7 mouse cellular contexts compared by ENCODE assay signal in genomic region chr5:3544480-3544769, GRCm38 (mm10). TPM values are rescaled to one million over a fixed set of nuclear protein-coding genes. Genes with fewer than 3 reads are reported as not detected.
DNase-seq lines count a peak whose midpoint lies in the region; ATAC-seq and TF ChIP-seq lines count a peak whose summit lies in the region.

No protein-coding gene starts in this region.

- no peaks in the 10 kb centered on the region for H3K27me3 ChIP-seq in lung, postnatal 0 days (replicated peaks; ENCODE audit: insufficient read depth, low read length)
- no peaks in the 10 kb centered on the region for H3K27me3 ChIP-seq in embryonic facial prominence, embryonic 15.5 days
- H3K27me3 ChIP-seq in limb, embryonic 11.5 days (ENCODE audit: control insufficient read depth, insufficient read depth, low read length), result no peaks in the 10 kb centered on the region
- no peaks in the 10 kb centered on the region for H3K27me3 ChIP-seq in stomach, embryonic 14.5 days (ENCODE audit: control insufficient read depth, insufficient read depth, low read length)

- DNase-seq in lung, postnatal 0 days (ENCODE audit: low spot score), result no peak
- no peak for DNase-seq in lung, postnatal 36 days
- no peak for DNase-seq in limb, embryonic 11.5 days (ENCODE audit: low spot score)
- DNase-seq in kidney, postnatal 10 days, result no peak
- no peak for DNase-seq in kidney, adult 18-20 months

- H3K9ac ChIP-seq in lung, postnatal 0 days (replicated peaks; ENCODE audit: low read depth), result peak overlapping the region; percentile 92
- peak overlapping the region; percentile 90 for H3K9ac ChIP-seq in embryonic facial prominence, embryonic 15.5 days
- peak overlapping the region; percentile 81 for H3K9ac ChIP-seq in limb, embryonic 11.5 days (ENCODE audit: low read length)
- peak overlapping the region; percentile 83 for H3K9ac ChIP-seq in stomach, embryonic 14.5 days (replicated peaks; ENCODE audit: low read depth, low read length)

- H3K4me1 ChIP-seq in lung, postnatal 0 days (ENCODE audit: insufficient read depth, low read depth, low read length), result peaks cover 5% of the 10 kb centered on the region; the same call in 1 of the 2 replicates
- peaks cover 12% of the 10 kb centered on the region for H3K4me1 ChIP-seq in embryonic facial prominence, embryonic 15.5 days
- H3K4me1 ChIP-seq in limb, embryonic 11.5 days (ENCODE audit: control insufficient read depth, insufficient read depth, low read length), result peaks cover 5% of the 10 kb centered on the region
- H3K4me1 ChIP-seq in stomach, embryonic 14.5 days (ENCODE audit: control insufficient read depth, insufficient read depth, low read length), result peaks cover 8% of the 10 kb centered on the region

- H3K27ac ChIP-seq in lung, postnatal 0 days (ENCODE audit: low read length), result no peak overlapping the region
- no peak overlapping the region for H3K27ac ChIP-seq in embryonic facial prominence, embryonic 15.5 days (replicated peaks)
- H3K27ac ChIP-seq in limb, embryonic 11.5 days (replicated peaks; ENCODE audit: low read depth, low read length), result no peak overlapping the region
- H3K27ac ChIP-seq in stomach, embryonic 14.5 days (ENCODE audit: low read length), result no peak overlapping the region; the same call in 1 of the 2 replicates

- 10% methylated on average over 7 of the region's 7 CpGs for WGBS in lung, postnatal 0 days
- WGBS in embryonic facial prominence, embryonic 15.5 days, result 9% methylated on average over 7 of the region's 7 CpGs
- 11% methylated on average over 7 of the region's 7 CpGs for WGBS in limb, embryonic 11.5 days
- 11% methylated on average over 7 of the region's 7 CpGs for WGBS in stomach, embryonic 14.5 days

- peak overlapping the region; percentile 73 for H3K4me2 ChIP-seq in lung, postnatal 0 days (replicated peaks; ENCODE audit: low read depth, low read length)
- H3K4me2 ChIP-seq in embryonic facial prominence, embryonic 15.5 days (replicated peaks), result peak overlapping the region; percentile 61
- H3K4me2 ChIP-seq in limb, embryonic 11.5 days (ENCODE audit: low read depth, severe bottlenecking), result peak overlapping the region; percentile 71
- H3K4me2 ChIP-seq in stomach, embryonic 14.5 days (replicated peaks; ENCODE audit: low read depth, low read length), result peak overlapping the region; percentile 72

- ATAC-seq in lung, postnatal 0 days, result no peak
- no peak for ATAC-seq in embryonic facial prominence, embryonic 15.5 days (ENCODE audit: insufficient number of reproducible peaks, low FRiP score, low TSS enrichment, low read depth)
- ATAC-seq in limb, embryonic 11.5 days (ENCODE audit: insufficient number of reproducible peaks, low FRiP score, low TSS enrichment, low read depth), result no peak
- ATAC-seq in stomach, embryonic 14.5 days (ENCODE audit: insufficient number of reproducible peaks, insufficient read depth, low FRiP score, low read depth), result no peak

- no peak for TF ChIP-seq EP300 in lung, postnatal 0 days (IDR thresholded peaks at IDR 0.05)

- H3K4me3 ChIP-seq in lung, postnatal 0 days (ENCODE audit: low read depth, low read length), result peak overlapping the region; percentile 82
- H3K4me3 ChIP-seq in embryonic facial prominence, embryonic 15.5 days (replicated peaks), result peak overlapping the region; percentile 89
- peak overlapping the region; percentile 79 for H3K4me3 ChIP-seq in limb, embryonic 11.5 days (ENCODE audit: low read depth, low read length)
- peak overlapping the region; percentile 66 for H3K4me3 ChIP-seq in stomach, embryonic 14.5 days (ENCODE audit: low read depth, low read length)

- no peak for TF ChIP-seq CTCF in lung, postnatal 0 days (IDR thresholded peaks at IDR 0.05)

- no peaks in the 10 kb centered on the region for H3K9me3 ChIP-seq in lung, postnatal 0 days (ENCODE audit: low read length)
- no peaks in the 10 kb centered on the region for H3K9me3 ChIP-seq in embryonic facial prominence, embryonic 15.5 days (replicated peaks)
- no peaks in the 10 kb centered on the region for H3K9me3 ChIP-seq in limb, embryonic 11.5 days (ENCODE audit: control insufficient read depth, low read length)
- H3K9me3 ChIP-seq in stomach, embryonic 14.5 days (ENCODE audit: control insufficient read depth, low read depth, low read length), result no peaks in the 10 kb centered on the region

- no peaks in the 10 kb centered on the region for H3K36me3 ChIP-seq in lung, postnatal 0 days (ENCODE audit: insufficient read depth, low read length)
- H3K36me3 ChIP-seq in embryonic facial prominence, embryonic 15.5 days, result 0 out of 2 replicates have a peak, but pooled peaks cover 6% of the 10 kb centered on the region
- 0 out of 2 replicates have a peak, but pooled peaks cover 2% of the 10 kb centered on the region for H3K36me3 ChIP-seq in limb, embryonic 11.5 days (ENCODE audit: control insufficient read depth, insufficient read depth, low read length)
- no peaks in the 10 kb centered on the region for H3K36me3 ChIP-seq in stomach, embryonic 14.5 days (ENCODE audit: control insufficient read depth, insufficient read depth, low read length)

RNA-seq across cellular contexts. Expression of gene Fam133b, which starts 0.8 kb away (rescaled TPM):
- 21.0 and 22.2 TPM in 2 replicates for polyA plus RNA-seq in lung, postnatal 0 days (2015; fragmentation: Nextera tagmentation; extraction: Ambion mirVana)
- polyA plus RNA-seq in embryonic facial prominence, embryonic 15.5 days (2015; fragmentation: Nextera tagmentation; extraction: Ambion mirVana), result 24.7 and 26.9 TPM in 2 replicates
- polyA plus RNA-seq in limb, embryonic 11.5 days (2014; fragmentation: Nextera tagmentation; extraction: Ambion mirVana), result 41.1 and 45.2 TPM in 2 replicates
- 39.0 and 44.4 TPM in 2 replicates for polyA plus RNA-seq in stomach, embryonic 14.5 days (2014; fragmentation: Nextera tagmentation; extraction: Ambion mirVana)

RNA-seq across cellular contexts. Expression of gene 1700109H08Rik, which starts 26.9 kb away (rescaled TPM):
- 0.84 and 1.2 TPM in 2 replicates for polyA plus RNA-seq in lung, postnatal 0 days (2015; fragmentation: Nextera tagmentation; extraction: Ambion mirVana)
- polyA plus RNA-seq in embryonic facial prominence, embryonic 15.5 days (2015; fragmentation: Nextera tagmentation; extraction: Ambion mirVana), result 2.3 and 2.8 TPM in 2 replicates
- polyA plus RNA-seq in limb, embryonic 11.5 days (2014; fragmentation: Nextera tagmentation; extraction: Ambion mirVana), result 3.2 and 4.1 TPM in 2 replicates
- 4.7 and 5.4 TPM in 2 replicates for polyA plus RNA-seq in stomach, embryonic 14.5 days (2014; fragmentation: Nextera tagmentation; extraction: Ambion mirVana)

RNA-seq across cellular contexts. Expression of gene Pex1, which starts 51.4 kb away (rescaled TPM):
- polyA plus RNA-seq in lung, postnatal 0 days (2015; fragmentation: Nextera tagmentation; extraction: Ambion mirVana), result 10.9 TPM in 2 replicates
- 15.9 and 17.3 TPM in 2 replicates for polyA plus RNA-seq in embryonic facial prominence, embryonic 15.5 days (2015; fragmentation: Nextera tagmentation; extraction: Ambion mirVana)
- polyA plus RNA-seq in limb, embryonic 11.5 days (2014; fragmentation: Nextera tagmentation; extraction: Ambion mirVana), result 13.1 and 17.4 TPM in 2 replicates
- polyA plus RNA-seq in stomach, embryonic 14.5 days (2014; fragmentation: Nextera tagmentation; extraction: Ambion mirVana), result 19.2 and 19.8 TPM in 2 replicates

RNA-seq across cellular contexts. Expression of gene Rbm48, which starts 52.0 kb away (rescaled TPM):
- polyA plus RNA-seq in lung, postnatal 0 days (2015; fragmentation: Nextera tagmentation; extraction: Ambion mirVana), result 7.8 and 10.5 TPM in 2 replicates
- 11.9 and 13.0 TPM in 2 replicates for polyA plus RNA-seq in embryonic facial prominence, embryonic 15.5 days (2015; fragmentation: Nextera tagmentation; extraction: Ambion mirVana)
- 14.0 and 15.4 TPM in 2 replicates for polyA plus RNA-seq in limb, embryonic 11.5 days (2014; fragmentation: Nextera tagmentation; extraction: Ambion mirVana)
- 16.9 and 17.3 TPM in 2 replicates for polyA plus RNA-seq in stomach, embryonic 14.5 days (2014; fragmentation: Nextera tagmentation; extraction: Ambion mirVana)
